Mouse (Mus musculus) erythroid progenitor cell, adult 5-6 weeks (primary cell): ENCODE data around the gene Zfp518b. TPM values are rescaled to one million over a fixed set of nuclear protein-coding genes. Genes with fewer than 3 reads are reported as not detected.

Experiments used
- ATAC-seq: replicated peaks from 2 replicates; pipeline ENCODE4 v1.8.0; 2016; ENCODE audit warnings: moderate number of reproducible peaks, mild to moderate bottlenecking, moderate TSS enrichment, inconsistent platforms; ENCODE audit not compliant: poor library complexity, low FRiP score, severe bottlenecking
- total RNA-seq, 2 experiments: library from RNA; stranded (forward) in 1 of 2; stranded (reverse) in 1 of 2; fragments of 150-400 nt in 1 of 2; fragments of 186-747, 209-891 nt in 1 of 2; gene quantifications; 2 replicates each; pipeline versions ENCODE4 v1.2.3 to v1.2.4; 2015 to 2017; ENCODE audit warnings: low replicate concordance in 2 of 2

The Zfp518b gene
- total RNA-seq, 2 experiments from 2014 or later = 0.76 to 1.3 TPM

DNA sequence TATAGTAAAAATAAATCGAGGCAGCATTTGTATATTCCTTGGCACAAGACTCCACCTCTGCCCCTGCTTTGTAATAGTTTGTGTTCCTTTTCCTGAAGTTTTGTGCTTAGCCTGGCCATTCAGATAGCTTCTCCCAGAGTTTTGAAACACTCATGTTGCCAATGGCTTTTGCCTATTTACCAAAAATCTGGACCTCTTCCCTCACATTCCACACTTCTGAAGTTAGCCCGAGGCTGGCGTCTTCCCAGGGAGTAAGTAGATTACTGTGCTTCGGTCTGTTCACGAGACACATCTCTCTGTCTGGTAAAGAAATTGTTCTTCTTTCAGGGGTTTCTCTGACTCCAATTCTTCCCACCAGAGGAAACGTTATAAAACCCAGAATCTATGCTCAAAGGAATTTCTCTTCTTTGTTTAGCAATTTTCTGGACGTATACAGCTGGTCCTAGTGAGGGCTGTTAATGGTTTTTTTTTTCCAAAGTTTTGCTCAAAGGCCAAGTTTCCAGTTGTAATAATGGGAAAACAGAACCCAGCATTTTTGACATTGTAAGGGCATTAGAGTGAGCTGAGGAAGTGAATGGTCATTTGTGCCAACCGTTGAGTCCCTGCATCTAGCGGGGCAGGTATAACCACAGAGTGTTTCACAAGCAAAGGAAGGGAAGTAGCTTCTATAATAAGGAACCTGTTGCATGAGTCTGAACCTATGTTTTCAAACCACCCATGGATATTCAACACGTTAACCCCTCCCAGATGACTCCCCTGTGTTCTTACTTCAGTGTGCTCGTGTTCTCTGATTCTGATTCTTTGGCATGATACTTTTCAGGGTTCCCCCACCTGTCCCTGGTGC lies 50.1 kb downstream of the Zfp518b start:
- no peak for ATAC-seq

DNA sequence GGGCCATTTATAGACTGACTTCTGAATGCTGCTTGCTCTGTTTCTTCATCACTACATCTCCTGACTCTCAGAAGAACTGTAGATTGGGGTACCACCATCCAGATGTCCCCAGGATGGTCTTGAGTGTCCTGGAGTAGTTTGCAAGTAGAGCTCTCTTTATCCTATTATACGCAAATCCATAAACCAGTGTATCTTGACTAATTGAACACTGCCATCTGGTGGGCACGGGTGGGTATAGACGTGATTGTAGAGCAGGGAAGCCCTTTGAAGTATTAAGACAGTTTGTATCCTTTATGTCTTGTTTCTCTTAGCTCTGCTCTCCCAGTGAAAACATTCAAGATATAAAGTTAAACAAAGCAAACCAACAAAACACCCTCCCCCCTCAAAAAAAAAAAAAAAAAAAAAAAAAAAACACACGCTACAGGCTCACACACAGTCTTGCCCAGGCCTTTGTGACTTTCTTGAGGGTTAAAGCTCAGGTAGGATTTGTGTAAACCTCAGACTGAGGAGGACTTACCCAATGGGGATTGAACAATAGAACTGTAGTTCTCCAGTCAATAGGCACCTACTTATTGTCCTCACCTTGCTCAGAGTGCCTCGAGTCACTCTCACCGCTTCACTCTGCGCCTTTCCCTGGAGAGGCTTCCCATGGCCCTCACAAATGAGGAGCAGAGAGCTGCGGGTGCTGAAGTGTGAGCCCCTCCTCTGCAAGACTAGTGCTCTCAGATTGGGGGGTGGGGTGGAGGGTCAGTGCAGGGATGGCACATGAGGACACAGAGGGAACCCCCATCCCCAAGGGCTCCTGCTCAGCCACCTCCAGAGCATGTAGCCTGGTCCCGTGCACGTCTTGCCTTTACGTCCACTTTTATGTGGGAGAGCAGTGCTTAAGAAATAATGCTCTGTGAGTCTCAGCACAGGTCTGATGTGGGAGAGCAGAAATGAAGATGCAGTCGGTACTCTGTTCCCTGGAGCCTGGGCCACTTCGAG lies 51.9 kb downstream of the Zfp518b start:
- no peak for ATAC-seq

DNA sequence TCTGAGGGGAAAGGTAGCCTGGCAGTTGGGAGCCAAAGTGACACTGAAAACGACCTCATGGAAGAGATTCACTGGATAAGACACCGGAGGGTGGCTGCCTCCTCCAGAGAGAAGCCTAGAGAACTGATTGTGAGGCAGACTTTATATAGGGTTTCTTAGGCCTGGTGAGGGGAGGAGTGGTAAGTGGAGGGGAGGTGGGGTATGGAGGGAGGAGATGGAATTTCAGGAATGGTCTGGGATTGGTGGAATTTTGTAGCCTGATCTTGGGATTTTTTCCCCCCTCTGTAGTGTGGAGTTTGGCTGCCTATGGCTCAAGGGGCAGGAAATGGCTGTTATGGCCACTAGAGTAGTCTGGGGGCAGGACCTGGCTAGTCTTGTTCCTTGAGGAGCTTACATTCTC lies 56.6 kb downstream of the Zfp518b start:
- no peak for ATAC-seq

DNA sequence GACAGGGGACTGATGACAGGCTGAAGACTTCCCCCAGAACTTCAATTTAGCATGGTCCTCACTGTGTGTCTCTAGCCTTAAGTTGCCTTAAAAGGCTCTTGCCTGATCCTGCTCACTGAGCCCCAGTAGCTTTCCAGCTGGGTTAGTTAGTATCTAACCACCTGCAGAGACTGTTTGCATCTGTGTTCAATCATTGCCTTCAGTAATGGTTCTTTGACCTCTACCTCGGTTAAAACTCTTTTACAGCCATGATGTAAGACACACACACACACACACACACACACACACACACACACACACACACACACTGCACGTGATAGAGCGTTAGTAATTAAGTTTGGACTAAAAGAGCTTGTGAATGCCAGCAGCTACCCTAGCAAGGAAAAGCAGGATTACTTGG lies 57.7 kb downstream of the Zfp518b start:
- no peak for ATAC-seq

DNA sequence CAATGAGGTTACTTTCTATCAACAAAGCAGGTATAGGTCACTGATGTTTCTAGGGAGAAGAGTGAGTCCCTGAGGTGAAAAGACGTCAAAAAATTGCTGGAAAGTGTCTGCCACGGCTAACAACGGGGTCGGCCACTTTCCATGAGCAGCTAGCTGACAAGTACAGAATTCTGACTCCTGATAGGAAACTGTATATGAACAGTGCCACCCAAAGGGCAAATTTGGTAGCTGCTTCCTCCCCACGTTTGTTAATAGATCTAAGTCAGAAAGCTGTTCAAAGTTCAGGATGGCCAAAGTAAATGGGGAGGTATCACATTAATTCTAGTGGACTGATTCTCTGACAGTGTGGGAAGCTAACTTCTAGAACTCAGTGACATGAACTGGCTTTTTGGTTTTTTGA lies 63.8 kb downstream of the Zfp518b start:
- no peak for ATAC-seq

DNA sequence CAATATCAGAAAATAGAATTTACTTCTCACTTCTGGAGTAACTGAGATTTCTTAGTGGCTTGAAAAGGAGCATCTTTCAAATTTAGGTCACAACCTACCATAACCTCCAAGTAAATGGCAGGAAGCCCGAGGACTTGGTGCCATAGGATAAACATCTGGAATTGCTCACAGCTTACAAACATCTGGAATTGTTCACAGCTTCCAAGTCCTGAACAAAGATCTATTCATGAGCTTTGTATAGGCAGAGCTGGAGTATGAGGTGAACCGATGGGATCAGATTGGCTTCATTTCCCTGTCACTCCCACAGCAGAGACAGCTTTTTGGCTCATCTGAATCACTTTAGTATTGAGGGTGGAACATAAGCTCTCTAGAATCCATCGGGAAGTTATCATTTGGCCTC lies 65.7 kb downstream of the Zfp518b start:
- no peak for ATAC-seq

Other genes with a start within 250 kb of the Zfp518b start
- 2.9 TPM in 1 of 2 replicates, not detected in the other for gene Slc2a9, start 181.7 kb downstream of the Zfp518b start, total RNA-seq (2015; ENCODE audit: low replicate concordance)
- gene Slc2a9, start 181.7 kb downstream of the Zfp518b start, total RNA-seq (2017; ENCODE audit: low replicate concordance) = 0.90 TPM in 1 of 2 replicates, not detected in the other
- 51.9 and 78.0 TPM in 2 replicates for gene Wdr1, start 121.6 kb downstream of the Zfp518b start, total RNA-seq (2015; ENCODE audit: low replicate concordance)
- 46.1 and 46.3 TPM in 2 replicates for gene Wdr1, start 121.6 kb downstream of the Zfp518b start, total RNA-seq (2017; ENCODE audit: low replicate concordance)
- 0.84 TPM in 1 of 2 replicates, not detected in the other for gene Clnk, start 192.0 kb upstream of the Zfp518b start, total RNA-seq (2015; ENCODE audit: low replicate concordance)
- gene Clnk, start 192.0 kb upstream of the Zfp518b start, total RNA-seq (2017; ENCODE audit: low replicate concordance) = not detected in 2 replicates